Mouse (Mus musculus): Measurements from ENCODE around the gene Ncor2. TPM values are rescaled to one million over a fixed set of nuclear protein-coding genes. Genes with fewer than 3 reads are reported as not detected.

Ncor2 gene
- total RNA-seq, 1 experiment from 2014 or later: 10.7 TPM

GRCm38 (mm10) chr5:125011628-125012027 lies 167.4 kb downstream of the Ncor2 start:
- no peak for ATAC-seq (replicated peaks in 1 of 2; ENCODE audit: insufficient read depth in 1 of 2, low FRiP score in 2 of 2, low TSS enrichment in 1 of 2, low read depth in 1 of 2, poor library complexity in 2 of 2, severe bottlenecking in 2 of 2)

GRCm38 (mm10) chr5:125011166-125011565 lies 167.9 kb downstream of the Ncor2 start:
- ATAC-seq (replicated peaks in 1 of 2; ENCODE audit: insufficient read depth in 1 of 2, low FRiP score in 2 of 2, low TSS enrichment in 1 of 2, low read depth in 1 of 2, poor library complexity in 2 of 2, severe bottlenecking in 2 of 2): no peak

GRCm38 (mm10) chr5:125006896-125007295 lies 172.1 kb downstream of the Ncor2 start:
- no peak for ATAC-seq (replicated peaks in 1 of 2; ENCODE audit: insufficient read depth in 1 of 2, low FRiP score in 2 of 2, low TSS enrichment in 1 of 2, low read depth in 1 of 2, poor library complexity in 2 of 2, severe bottlenecking in 2 of 2)

- no peak for ATAC-seq (replicated peaks in 1 of 2; ENCODE audit: insufficient read depth in 1 of 2, low FRiP score in 2 of 2, low TSS enrichment in 1 of 2, low read depth in 1 of 2, poor library complexity in 2 of 2, severe bottlenecking in 2 of 2)
Measured at GRCm38 (mm10) chr5:125005871-125006652, 173.0 kb downstream of the Ncor2 start.

GRCm38 (mm10) chr5:125003873-125004255 lies 175.2 kb downstream of the Ncor2 start:
- ATAC-seq (replicated peaks in 1 of 2; ENCODE audit: insufficient read depth in 1 of 2, low FRiP score in 2 of 2, low TSS enrichment in 1 of 2, low read depth in 1 of 2, poor library complexity in 2 of 2, severe bottlenecking in 2 of 2): no peak

- ATAC-seq (replicated peaks in 1 of 2; ENCODE audit: insufficient read depth in 1 of 2, low FRiP score in 2 of 2, low TSS enrichment in 1 of 2, low read depth in 1 of 2, poor library complexity in 2 of 2, severe bottlenecking in 2 of 2): no peak; a peak in 1 of 4 replicates
Measured at GRCm38 (mm10) chr5:125002969-125003872, 175.8 kb downstream of the Ncor2 start, which contains the start of gene Rflna. Gene Rflna (plus strand): TSS chr5:125003221.

- no peak for ATAC-seq (replicated peaks in 1 of 2; ENCODE audit: insufficient read depth in 1 of 2, low FRiP score in 2 of 2, low TSS enrichment in 1 of 2, low read depth in 1 of 2, poor library complexity in 2 of 2, severe bottlenecking in 2 of 2)
Measured at GRCm38 (mm10) chr5:125000756-125001250, 178.2 kb downstream of the Ncor2 start.

GRCm38 (mm10) chr5:124997913-124998312 lies 181.1 kb downstream of the Ncor2 start:
- ATAC-seq (replicated peaks in 1 of 2; ENCODE audit: insufficient read depth in 1 of 2, low FRiP score in 2 of 2, low TSS enrichment in 1 of 2, low read depth in 1 of 2, poor library complexity in 2 of 2, severe bottlenecking in 2 of 2): no peak

- peak; percentile 65 to 75 for ATAC-seq (replicated peaks in 1 of 2; ENCODE audit: insufficient read depth in 1 of 2, low FRiP score in 2 of 2, low TSS enrichment in 1 of 2, low read depth in 1 of 2, poor library complexity in 2 of 2, severe bottlenecking in 2 of 2)
Measured at GRCm38 (mm10) chr5:124996816-124997215, 182.2 kb downstream of the Ncor2 start.

GRCm38 (mm10) chr5:124992891-124993290 lies 186.1 kb downstream of the Ncor2 start:
- peak; percentile 39 to 57; a peak in 2 of 4 replicates for ATAC-seq (replicated peaks in 1 of 2; ENCODE audit: insufficient read depth in 1 of 2, low FRiP score in 2 of 2, low TSS enrichment in 1 of 2, low read depth in 1 of 2, poor library complexity in 2 of 2, severe bottlenecking in 2 of 2)

- ATAC-seq (replicated peaks in 1 of 2; ENCODE audit: insufficient read depth in 1 of 2, low FRiP score in 2 of 2, low TSS enrichment in 1 of 2, low read depth in 1 of 2, poor library complexity in 2 of 2, severe bottlenecking in 2 of 2): no peak
Measured at GRCm38 (mm10) chr5:124992323-124992722, 186.7 kb downstream of the Ncor2 start.

GRCm38 (mm10) chr5:124989724-124990123 lies 189.3 kb downstream of the Ncor2 start:
- no peak for ATAC-seq (replicated peaks in 1 of 2; ENCODE audit: insufficient read depth in 1 of 2, low FRiP score in 2 of 2, low TSS enrichment in 1 of 2, low read depth in 1 of 2, poor library complexity in 2 of 2, severe bottlenecking in 2 of 2)

- no peak for ATAC-seq (replicated peaks in 1 of 2; ENCODE audit: insufficient read depth in 1 of 2, low FRiP score in 2 of 2, low TSS enrichment in 1 of 2, low read depth in 1 of 2, poor library complexity in 2 of 2, severe bottlenecking in 2 of 2)
Measured at GRCm38 (mm10) chr5:124986656-124987055, 192.4 kb downstream of the Ncor2 start.

GRCm38 (mm10) chr5:124986222-124986621 lies 192.8 kb downstream of the Ncor2 start:
- no peak for ATAC-seq (replicated peaks in 1 of 2; ENCODE audit: insufficient read depth in 1 of 2, low FRiP score in 2 of 2, low TSS enrichment in 1 of 2, low read depth in 1 of 2, poor library complexity in 2 of 2, severe bottlenecking in 2 of 2)

GRCm38 (mm10) chr5:124969790-124970189 lies 209.2 kb downstream of the Ncor2 start:
- no peak for ATAC-seq (replicated peaks in 1 of 2; ENCODE audit: insufficient read depth in 1 of 2, low FRiP score in 2 of 2, low TSS enrichment in 1 of 2, low read depth in 1 of 2, poor library complexity in 2 of 2, severe bottlenecking in 2 of 2)

All from hematopoietic stem cell, adult 5-6 weeks (primary cell).